Mouse (Mus musculus) erythroblast, embryonic 14.5 days (primary cell): ENCODE results near the gene Syde2.

Experiments
- GATA1 ChIP-seq: IDR thresholded peaks from 2 replicates; pipeline ENCODE4 v1.6.1; 2012; ENCODE audit warnings: low read length, inconsistent platforms, mixed read lengths
- TAL1 ChIP-seq: IDR thresholded peaks from 3 replicates; pipeline ENCODE4 v1.6.1; 2012; ENCODE audit warnings: low read length, inconsistent platforms, mixed read lengths

GRCm38 (mm10) chr3:145959824-145960223 lies 27.8 kb upstream of the Syde2 start:
- TF ChIP-seq GATA1 (no peak), TAL1 (no peak)
